Comparison of ENCODE assay signal across 16 mouse cellular contexts in the genomic region with DNA sequence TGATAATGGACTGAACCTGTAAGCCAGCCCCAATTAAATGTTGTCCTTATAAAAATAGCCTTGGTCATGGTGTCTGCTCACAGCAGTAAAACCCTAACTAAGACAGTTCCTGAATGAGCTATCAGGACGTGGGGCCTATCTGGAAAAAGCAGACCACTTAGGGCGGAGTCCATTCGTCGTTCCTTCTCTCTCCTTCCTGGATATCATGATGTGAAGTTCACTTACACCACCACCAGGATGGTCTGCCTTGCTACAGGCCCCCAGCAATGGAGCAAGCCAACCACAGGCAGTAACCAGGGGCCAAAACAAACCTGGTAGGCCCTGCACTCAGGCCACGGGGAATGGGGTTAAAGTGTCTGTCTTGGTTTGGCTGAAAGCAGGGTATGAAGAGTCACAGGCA. TPM values are rescaled to one million over a fixed set of nuclear protein-coding genes. Genes with fewer than 3 reads are reported as not detected.
A peak's percentile ranks its signal among the peaks of the same experiment; 100 is the strongest.
DNase-seq lines count a peak whose midpoint lies in the region; ATAC-seq and TF ChIP-seq lines count a peak whose summit lies in the region.
"Had no signal": no experiment of that assay in that cellular context is flagged by ENCODE, and none has a peak within 500 bp of the region (broad histone marks: within the 10 kb centered on the region; RNA-seq: fewer than 3 reads in every experiment).

No protein-coding gene starts in this region.

- H3K9me3 ChIP-seq in MEL (replicated peaks; ENCODE audit: insufficient read depth, low read length) = no peaks in the 10 kb centered on the region
- no peaks in the 10 kb centered on the region for H3K9me3 ChIP-seq in intestine, postnatal 0 days (ENCODE audit: control insufficient read depth)
- 0 out of 2 replicates have a peak, but pooled peaks cover 4% of the 10 kb centered on the region for H3K9me3 ChIP-seq in kidney, embryonic 16.5 days (ENCODE audit: low read length)
- H3K9me3 ChIP-seq: neural tube, embryonic 12.5 days had no signal

- TF ChIP-seq POLR2A in MEL (IDR thresholded peaks at IDR 0.05; ENCODE audit: control insufficient read depth in 1 of 2, insufficient read depth in 1 of 2, low read depth in 1 of 2, low read length in 2 of 2, poor library complexity in 1 of 2) = no peak

- no peak for ATAC-seq in intestine, postnatal 0 days
- peak; percentile 85 for ATAC-seq in megakaryocyte-erythroid progenitor cell, adult 5-6 weeks (replicated peaks; ENCODE audit: low FRiP score, low TSS enrichment, poor library complexity, severe bottlenecking)
- ATAC-seq in kidney, embryonic 16.5 days (ENCODE audit: low FRiP score, low TSS enrichment) = no peak
- ATAC-seq: hindbrain, embryonic 16.5 days; midbrain, embryonic 16.5 days had no signal

- peak overlapping the region; percentile 84 for H3K27ac ChIP-seq in MEL (ENCODE audit: control insufficient read depth, low read depth, low read length)
- no peak overlapping the region for H3K27ac ChIP-seq in intestine, postnatal 0 days (ENCODE audit: low read depth, low read length)
- no peak overlapping the region for H3K27ac ChIP-seq in kidney, embryonic 16.5 days (ENCODE audit: low read length)
- H3K27ac ChIP-seq: limb, embryonic 13.5 days; neural tube, embryonic 12.5 days had no signal

- peak overlapping the region; percentile 51 for H3K9ac ChIP-seq in MEL (ENCODE audit: control insufficient read depth, low read depth, low read length, poor library complexity, severe bottlenecking)
- no peak overlapping the region for H3K9ac ChIP-seq in intestine, postnatal 0 days (ENCODE audit: low read depth, low read length)
- no peak overlapping the region for H3K9ac ChIP-seq in kidney, embryonic 16.5 days (replicated peaks; ENCODE audit: low read length)
- H3K9ac ChIP-seq: limb, embryonic 13.5 days; neural tube, embryonic 12.5 days had no signal

- peaks cover 4 to 29% of the 10 kb centered on the region in 2 experiments for H3K4me1 ChIP-seq in MEL (ENCODE audit: control insufficient read depth in 1 of 2, insufficient read depth in 2 of 2, low read length in 2 of 2)
- no peaks in the 10 kb centered on the region for H3K4me1 ChIP-seq in intestine, postnatal 0 days (replicated peaks; ENCODE audit: control insufficient read depth, insufficient read depth, low read length)
- H3K4me1 ChIP-seq in kidney, embryonic 16.5 days (ENCODE audit: insufficient read depth, low read length) = peaks cover 2% of the 10 kb centered on the region

- peaks cover 0 to 25% of the 10 kb centered on the region in 2 experiments; a peak in 2 of 4 replicates for H3K36me3 ChIP-seq in MEL (ENCODE audit: control insufficient read depth in 1 of 2, insufficient read depth in 2 of 2, low read length in 2 of 2)
- H3K36me3 ChIP-seq in intestine, postnatal 0 days (ENCODE audit: control insufficient read depth, insufficient read depth) = no peaks in the 10 kb centered on the region
- no peaks in the 10 kb centered on the region for H3K36me3 ChIP-seq in kidney, embryonic 16.5 days (ENCODE audit: insufficient read depth, low read length)
- H3K36me3 ChIP-seq: limb, embryonic 13.5 days; neural tube, embryonic 12.5 days had no signal

- TF ChIP-seq EP300 in MEL (IDR thresholded peaks at IDR 0.05; ENCODE audit: low read depth in 1 of 2, low read length in 2 of 2) = peak; percentile 4 to 70; a peak in 2 of 4 replicates

- no peak; the same call in 1 of the 2 replicates for TF ChIP-seq RAD21 in MEL (IDR thresholded peaks at IDR 0.05; ENCODE audit: low read depth, low read length)

- WGBS in intestine, postnatal 0 days = 54% methylated on average over 5 of the region's 5 CpGs
- 69% methylated on average over 5 of the region's 5 CpGs for WGBS in kidney, embryonic 16.5 days

- no peaks in the 10 kb centered on the region for H3K27me3 ChIP-seq in MEL (ENCODE audit: control insufficient read depth in 1 of 2, insufficient read depth in 2 of 2, low read length in 2 of 2)
- no peaks in the 10 kb centered on the region for H3K27me3 ChIP-seq in intestine, postnatal 0 days (replicated peaks; ENCODE audit: control insufficient read depth, insufficient read depth, low read length)
- H3K27me3 ChIP-seq in kidney, embryonic 16.5 days (ENCODE audit: insufficient read depth, low read length) = no peaks in the 10 kb centered on the region
- H3K27me3 ChIP-seq: CH12.LX; limb, embryonic 13.5 days; neural tube, embryonic 12.5 days had no signal

- peaks cover 3% of the 10 kb centered on the region; the same call in 1 of the 2 replicates for H3K79me2 ChIP-seq in MEL (ENCODE audit: control insufficient read depth, insufficient read depth, low read length, poor library complexity)

- DNase-seq in MEL (ENCODE audit: low read depth, low spot score) (peak; percentile 91), ZHBTc4 (ENCODE audit: low read depth, low spot score) (peak; percentile 43)
- DNase-seq in adrenal gland, postnatal 25 days = no peak
- no peak for DNase-seq in lung, postnatal 4 days
- DNase-seq: adrenal gland, postnatal 14 days; cerebellum, adult 11-12 months; kidney, postnatal 10 days; lung, postnatal 14 days had no signal

- H3K4me2 ChIP-seq in intestine, postnatal 0 days (replicated peaks; ENCODE audit: low read depth) = no peak overlapping the region
- H3K4me2 ChIP-seq in kidney, embryonic 16.5 days (replicated peaks; ENCODE audit: low read depth, low read length) = no peak overlapping the region
- H3K4me2 ChIP-seq: limb, embryonic 13.5 days; neural tube, embryonic 12.5 days had no signal

- peak overlapping the region; percentile 38 to 71 for H3K4me3 ChIP-seq in MEL (ENCODE audit: control insufficient read depth in 1 of 2, insufficient read depth in 1 of 2, low read depth in 2 of 2, low read length in 2 of 2)
- H3K4me3 ChIP-seq in intestine, postnatal 0 days (ENCODE audit: low read depth, low read length) = no peak overlapping the region
- no peak overlapping the region for H3K4me3 ChIP-seq in kidney, embryonic 16.5 days (ENCODE audit: low read length)
- H3K4me3 ChIP-seq: limb, embryonic 13.5 days; neural tube, embryonic 12.5 days had no signal

- TF ChIP-seq CTCF in MEL (IDR thresholded peaks at IDR 0.05 in 2 of 3, conservative IDR thresholded peaks at IDR 0.05 in 1 of 3; ENCODE audit: control insufficient read depth in 1 of 3, insufficient read depth in 1 of 3, low read depth in 2 of 3, low read length in 3 of 3, poor library complexity in 1 of 3, severe bottlenecking in 1 of 3) = peak in 2 of 3 experiments; percentile 22 to 30; a peak in 3 of 6 replicates
- TF ChIP-seq CTCF in intestine, postnatal 0 days (IDR thresholded peaks at IDR 0.05; ENCODE audit: low read depth) = peak; percentile 16; the same call in 1 of the 2 replicates

TF ChIP-seq in MEL, 35 proteins besides CTCF, POLR2A, EP300 and RAD21:
- no peak for TF ChIP-seq MXI1 (IDR thresholded peaks at IDR 0.05; ENCODE audit: low read depth, low read length)
- no peak for TF ChIP-seq CHD1 (IDR thresholded peaks at IDR 0.05; ENCODE audit: low read depth, low read length)
- TF ChIP-seq USF1 (IDR thresholded peaks at IDR 0.05; ENCODE audit: low read depth, low read length) = no peak
- TF ChIP-seq RCOR1 (IDR thresholded peaks at IDR 0.05; ENCODE audit: low read depth, low read length) = peak; percentile 6; the same call in 1 of the 2 replicates
- TF ChIP-seq SIN3A (IDR thresholded peaks at IDR 0.05; ENCODE audit: low read length) = peak; percentile 62
- no peak for TF ChIP-seq BHLHE40 (IDR thresholded peaks at IDR 0.05; ENCODE audit: borderline replicate concordance, low read depth, low read length)
- no peak for TF ChIP-seq HCFC1 (IDR thresholded peaks at IDR 0.05; ENCODE audit: low read depth, low read length)
- peak; percentile 2; the same call in 1 of the 2 replicates for TF ChIP-seq ETS1 (IDR thresholded peaks at IDR 0.05; ENCODE audit: low read depth, low read length)
- TF ChIP-seq TBP (IDR thresholded peaks at IDR 0.05; ENCODE audit: low read depth, low read length) = no peak; the same call in none of the 2 replicates
- TF ChIP-seq POLR2AphosphoS2 (IDR thresholded peaks at IDR 0.05; ENCODE audit: low read length) = peak; percentile 77
- peak; percentile 57; the same call in 1 of the 2 replicates for TF ChIP-seq GATA1 (IDR thresholded peaks at IDR 0.05; ENCODE audit: low read depth, low read length)
- TF ChIP-seq MAFK (IDR thresholded peaks at IDR 0.05; ENCODE audit: borderline replicate concordance, low read depth, low read length) = no peak
- TF ChIP-seq ZC3H11A (IDR thresholded peaks at IDR 0.05; ENCODE audit: low read depth, low read length) = peak; percentile 11; the same call in 1 of the 2 replicates
- peak; percentile 19; the same call in 1 of the 2 replicates for TF ChIP-seq NELFE (IDR thresholded peaks at IDR 0.05; ENCODE audit: low read depth, low read length)
- TF ChIP-seq TCF12 (IDR thresholded peaks at IDR 0.05; ENCODE audit: low read depth, low read length) = peak; percentile 42; the same call in 1 of the 2 replicates
- 0 out of 2 replicates have a peak, but pooled peaks have one; percentile 4 for TF ChIP-seq E2F4 (IDR thresholded peaks at IDR 0.05; ENCODE audit: borderline replicate concordance, low read depth, low read length)
- peak; percentile 73 for TF ChIP-seq TAL1 (IDR thresholded peaks at IDR 0.05; ENCODE audit: low read length)
TF ChIP-seq in MEL: peak in this region for 10.

RNA-seq across cellular contexts. Expression of gene Dnajb12, which starts 5.7 kb away (rescaled TPM):
- 13.3 and 17.2 TPM in 2 replicates for total RNA-seq in MEL (2012; rRNA removed)
- 100 to 1,000 TPM in 1 of 2 experiments, 10 to 100 TPM in 1; 41.7 to 217 TPM for polyA plus RNA-seq in MEL (2012; ENCODE audit: insufficient read depth in 1 of 2, insufficient read length in 2 of 2, low read depth in 1 of 2, low replicate concordance in 2 of 2, missing spikeins in 1 of 2)
- polyA plus RNA-seq in intestine, postnatal 0 days (2015; fragmentation: Nextera tagmentation; extraction: Ambion mirVana) = 25.6 and 27.4 TPM in 2 replicates
- total RNA-seq in megakaryocyte-erythroid progenitor cell, adult 5-6 weeks (2014; fragmentation: Nextera tagmentation) = 27.1 and 35.8 TPM in 2 replicates
- total RNA-seq in megakaryocyte-erythroid progenitor cell, adult 5-6 weeks (2017) = 15.1 and 27.7 TPM in 2 replicates
- total RNA-seq in adrenal gland, postnatal 25 days (2021) = 65.1 and 69.2 TPM in 2 replicates
- polyA plus RNA-seq in kidney, embryonic 16.5 days (2015; fragmentation: Nextera tagmentation; extraction: Ambion mirVana) = 30.1 and 32.9 TPM in 2 replicates

Comparison
In these comparisons a context has a peak if more than half of its experiments do, and no peak if none do; other contexts are left out.
1. DNase-seq: peak in MEL (single experiment) and ZHBTc4 (single experiment); none in adrenal gland, postnatal 25 days (single experiment) and lung, postnatal 4 days (0 of 2).
2. H3K4me3 ChIP-seq: peak in MEL (2 of 2); none in intestine, postnatal 0 days (single experiment) and kidney, embryonic 16.5 days (single experiment).